Mouse (Mus musculus) forebrain, embryonic 14.5 days (tissue): Measurements from ENCODE around the gene Cd101. TPM values are rescaled to one million over a fixed set of nuclear protein-coding genes. Genes with fewer than 3 reads are reported as not detected.

Experiments used
- ATAC-seq: fragments of 200-750 bp; cut with Nextera tagmentation; 2 replicates; pipeline ENCODE4 v1.8.0; 2017; ENCODE audit warnings: mild to moderate bottlenecking, moderate library complexity
- DNase-seq: peaks from one replicate; pipeline ENCODE4 v3.0.0-alpha.2; 2015; ENCODE audit warnings: low spot score
- H3K27ac ChIP-seq: fragments of 300-500 bp; sonication (generic); 2 replicates; pipeline ENCODE4 v1.5.1; 2014; ENCODE audit warnings: low read depth, mild to moderate bottlenecking, control low read depth, low read length, moderate library complexity
- H3K27me3 ChIP-seq: fragments of 300-500 bp; sonication (generic); replicated peaks from 2 replicates; pipeline ENCODE4 v1.6.1; 2014; ENCODE audit warnings: low read length, control low read depth, mixed read lengths; ENCODE audit not compliant: control insufficient read depth, insufficient read depth
- H3K36me3 ChIP-seq: fragments of 300-500 bp; sonication (generic); 2 replicates; pipeline ENCODE4 v1.6.1; 2014; ENCODE audit warnings: low read length, control low read depth; ENCODE audit not compliant: control insufficient read depth, insufficient read depth
- H3K4me1 ChIP-seq: fragments of 300-500 bp; sonication (generic); 2 replicates; pipeline ENCODE4 v1.6.1; 2014; ENCODE audit warnings: antibody characterized with exemption, low read length, control low read depth; ENCODE audit not compliant: control insufficient read depth, insufficient read depth
- H3K4me2 ChIP-seq: fragments of 300-500 bp; sonication (generic); 2 replicates; pipeline ENCODE4 v1.6.1; 2014; ENCODE audit warnings: mild to moderate bottlenecking, control low read depth, low read length
- H3K4me3 ChIP-seq: fragments of 300-500 bp; sonication (generic); 2 replicates; pipeline ENCODE4 v1.5.1; 2014; ENCODE audit warnings: low read depth, low read length, control low read depth
- H3K9ac ChIP-seq: fragments of 300-500 bp; sonication (generic); 2 replicates; pipeline ENCODE4 v1.6.1; 2014; ENCODE audit warnings: mild to moderate bottlenecking, low read length, control low read depth, moderate library complexity
- H3K9me3 ChIP-seq: fragments of 300-500 bp; sonication (generic); replicated peaks from 2 replicates; pipeline ENCODE4 v1.6.1; 2016; ENCODE audit warnings: low read length, control low read depth, mixed read lengths; ENCODE audit not compliant: control insufficient read depth
- WGBS: fragments of 180-500 bp; shearing (Covaris S2); extraction: QIAGEN DNeasy Blood & Tissue Kit; methylation state at CpG from one replicate; pipeline ENCODE4 v1.1.7; 2014; 5-methylcytosine and 5-hydroxymethylcytosine counted together
- polyA plus RNA-seq: library from polyadenylated mRNA; unstranded; fragments of >200 nt; fragmentation: Nextera tagmentation; extraction: Ambion mirVana; gene quantifications from 2 replicates; pipeline ENCODE4 v1.2.1, GENCODE M21; 2014

Gene Cd101
- polyA plus RNA-seq = not detected in 2 replicates

DNA sequence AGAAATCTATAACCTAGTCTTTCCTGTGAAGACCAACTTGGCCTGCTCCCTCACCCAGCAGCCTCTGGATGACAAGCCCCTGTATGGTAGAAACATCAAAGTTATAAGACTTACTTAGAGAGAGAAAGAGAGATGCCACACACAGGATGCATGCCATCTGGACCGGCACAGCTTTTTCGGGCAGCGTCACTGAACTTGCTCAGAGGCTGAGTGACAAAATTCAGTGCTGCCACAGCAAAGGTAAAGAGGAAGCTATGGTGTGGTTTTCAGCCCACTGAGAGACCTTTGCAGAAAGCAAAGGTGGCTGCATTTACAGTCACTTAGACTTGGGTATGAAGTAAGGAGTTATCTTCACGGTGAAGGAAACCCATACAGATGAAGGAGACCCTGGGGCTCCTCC lies at the start of gene Cd101:
Gene Cd101 (minus strand): TSS at position 218 of the 400 bp plus-strand sequence.
- H3K27ac ChIP-seq = no peak within 1 kb of the TSS
- 93% methylated on average over 4 of the region's 4 CpGs for WGBS
- no peaks in the 10 kb centered on the region for H3K36me3 ChIP-seq
- H3K4me2 ChIP-seq = no peak within 1 kb of the TSS
- H3K27me3 ChIP-seq = no peaks in the 10 kb centered on the region
- H3K4me3 ChIP-seq = no peak within 1 kb of the TSS
- H3K9ac ChIP-seq = no peak within 1 kb of the TSS
- ATAC-seq = no peak
- no peaks in the 10 kb centered on the region for H3K9me3 ChIP-seq
- no peak for DNase-seq
- H3K4me1 ChIP-seq = no peaks in the 10 kb centered on the region

DNA sequence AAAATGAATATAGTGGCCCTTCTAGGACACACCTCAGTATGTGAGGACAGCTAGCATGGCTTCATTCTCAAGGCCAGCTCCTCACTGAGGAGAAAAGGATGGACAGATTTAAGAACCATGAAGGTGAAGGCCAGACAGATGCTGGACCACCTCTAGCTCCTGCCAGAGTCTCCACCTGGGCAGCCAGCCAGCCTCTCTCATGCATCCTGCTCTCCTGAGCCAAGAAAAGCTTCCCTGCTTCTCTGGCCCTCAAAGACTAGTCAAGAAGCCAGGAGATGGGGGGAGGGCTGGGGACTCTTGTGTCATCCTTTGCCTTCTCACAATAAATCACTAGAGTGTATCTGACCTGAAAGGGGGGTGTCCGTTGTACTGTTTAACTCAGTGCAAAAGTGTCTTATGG lies 49.0 kb upstream of the Cd101 start:
- ATAC-seq (no peak), DNase-seq (no peak)
- WGBS = 85% methylated on average over 1 of the region's 1 CpGs
- Histone ChIP-seq H3K27ac (no peak overlapping the region), H3K36me3 (peaks cover 16% of the 10 kb centered on the region), H3K9me3 (no peaks in the 10 kb centered on the region), H3K4me3 (no peak overlapping the region), H3K4me2 (no peak overlapping the region), H3K27me3 (no peaks in the 10 kb centered on the region), H3K4me1 (peaks cover 3% of the 10 kb centered on the region; the same call in 1 of the 2 replicates), H3K9ac (no peak overlapping the region)

DNA sequence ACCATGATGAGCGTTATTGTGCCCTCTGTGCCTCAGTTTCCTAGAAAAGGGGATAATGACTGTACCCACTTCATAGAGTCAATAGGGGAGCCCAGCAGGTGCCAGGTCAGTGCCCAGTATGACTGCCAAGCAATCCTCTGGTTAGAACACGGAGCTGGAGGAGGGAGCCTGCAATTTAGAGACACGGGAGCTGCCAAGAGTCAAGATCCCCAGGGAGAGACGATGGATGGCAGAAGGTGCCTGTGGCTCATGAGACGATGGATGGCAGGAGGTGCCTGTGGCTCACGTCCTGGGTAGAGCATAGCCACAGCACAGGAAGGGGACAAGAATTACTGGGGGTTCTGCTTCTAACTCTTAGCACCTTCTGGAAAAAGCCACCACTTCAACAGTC lies 48.3 kb upstream of the Cd101 start:
- DNase-seq = no peak
- H3K9me3 ChIP-seq = no peaks in the 10 kb centered on the region
- 90% methylated on average over 6 of the region's 6 CpGs for WGBS
- no peak overlapping the region for H3K4me3 ChIP-seq
- peaks cover 5% of the 10 kb centered on the region; the same call in 1 of the 2 replicates for H3K4me1 ChIP-seq
- no peak overlapping the region for H3K27ac ChIP-seq
- no peak overlapping the region for H3K9ac ChIP-seq
- no peaks in the 10 kb centered on the region for H3K27me3 ChIP-seq
- ATAC-seq = no peak
- H3K4me2 ChIP-seq = no peak overlapping the region
- peaks cover 16% of the 10 kb centered on the region for H3K36me3 ChIP-seq

DNA sequence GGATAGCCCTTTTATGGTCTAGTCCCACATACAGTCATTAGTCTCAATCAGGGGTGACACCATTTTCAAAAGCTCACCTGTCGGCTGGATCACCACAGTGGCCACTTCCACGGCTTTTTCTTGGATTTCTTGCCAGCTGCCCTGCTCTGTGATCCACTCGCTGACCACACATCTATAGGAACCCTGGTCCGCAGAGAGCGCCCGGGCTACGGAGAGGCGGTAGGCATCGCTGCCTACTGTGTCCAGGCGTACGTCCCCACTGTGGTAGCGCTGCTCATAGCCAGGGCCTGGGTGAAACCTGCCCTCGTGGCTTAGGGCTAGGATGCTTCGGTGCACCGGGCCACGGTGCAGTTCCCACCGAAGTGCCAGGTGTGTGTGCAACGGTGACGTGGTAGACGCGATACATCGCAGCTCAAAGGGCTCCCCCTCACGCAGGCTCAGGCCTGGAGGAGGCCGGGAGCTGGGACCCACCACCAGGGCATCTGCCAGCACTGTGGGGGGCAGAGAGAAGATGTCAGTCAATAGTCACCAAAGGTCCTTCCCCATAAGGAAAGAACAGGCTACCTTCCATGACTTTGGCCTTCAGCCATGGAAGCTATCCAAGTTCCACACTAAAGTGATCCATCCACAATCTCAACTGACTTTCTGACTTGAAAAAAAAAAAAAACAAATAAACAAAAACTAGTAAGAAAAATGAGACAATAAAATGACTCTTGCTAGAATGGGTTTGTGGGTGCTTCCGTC lies 47.8 kb upstream of the Cd101 start:
- WGBS = 97% methylated on average over 25 of the region's 25 CpGs
- no peak overlapping the region for H3K27ac ChIP-seq
- DNase-seq = no peak

DNA sequence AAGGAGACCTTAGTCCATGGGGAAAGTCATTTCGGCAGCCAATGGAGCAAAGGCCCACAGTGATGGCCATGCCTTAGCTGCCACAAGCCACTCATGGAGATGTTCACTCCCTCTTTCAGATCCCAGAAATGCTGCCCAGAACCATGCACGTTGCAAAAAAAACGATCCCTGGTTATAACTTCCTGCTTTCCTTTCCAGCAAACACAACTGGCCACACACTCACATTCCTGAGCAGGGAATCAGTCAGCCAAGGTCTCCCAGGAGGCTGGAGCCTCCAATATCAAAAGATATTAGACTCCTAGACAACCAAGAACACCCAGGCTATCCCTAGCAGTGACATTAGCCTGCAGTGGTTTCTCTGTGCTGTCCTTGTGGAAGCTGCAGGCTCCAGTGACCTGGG lies 46.5 kb upstream of the Cd101 start:
- 92% methylated on average over 3 of the region's 3 CpGs for WGBS
- no peak for DNase-seq

More for the DNA sequence above, 47.8 kb upstream of the Cd101 start:
- Histone ChIP-seq H3K9ac (no peak overlapping the region), H3K9me3 (no peaks in the 10 kb centered on the region), H3K4me1 (peaks cover 10% of the 10 kb centered on the region), H3K4me3 (no peak overlapping the region), H3K27me3 (no peaks in the 10 kb centered on the region), H3K4me2 (no peak overlapping the region), H3K36me3 (peaks cover 22% of the 10 kb centered on the region)
- no peak for ATAC-seq

DNA sequence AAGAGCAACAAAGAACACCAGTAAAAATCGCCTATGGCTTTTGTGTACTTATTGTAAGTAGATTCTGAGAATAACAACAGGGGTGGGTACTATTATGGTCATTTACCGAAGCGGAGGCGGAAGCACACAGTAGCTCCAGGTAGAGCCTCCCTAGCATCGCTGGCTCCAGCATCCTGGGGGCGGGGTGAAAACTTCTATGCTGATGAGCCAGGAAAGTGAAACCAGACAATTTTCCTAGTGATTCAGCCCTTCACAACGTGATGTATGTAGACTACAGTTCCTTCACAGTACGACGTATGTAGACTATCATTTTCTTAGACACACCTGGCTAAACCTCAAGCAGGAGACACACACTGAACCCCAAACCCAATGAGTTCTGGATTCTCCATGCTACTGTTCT lies 44.0 kb upstream of the Cd101 start:
- Histone ChIP-seq H3K4me2 (no peak overlapping the region), H3K4me1 (peaks cover 37% of the 10 kb centered on the region), H3K36me3 (peaks cover 23% of the 10 kb centered on the region), H3K27ac (no peak overlapping the region), H3K9ac (no peak overlapping the region), H3K9me3 (no peaks in the 10 kb centered on the region), H3K27me3 (no peaks in the 10 kb centered on the region), H3K4me3 (no peak overlapping the region)
- WGBS = 52% methylated on average over 9 of the region's 9 CpGs
- no peak for DNase-seq
- ATAC-seq = no peak

More for the DNA sequence above, 46.5 kb upstream of the Cd101 start:
- Histone ChIP-seq H3K9me3 (no peaks in the 10 kb centered on the region), H3K27ac (no peak overlapping the region), H3K4me3 (no peak overlapping the region), H3K4me2 (no peak overlapping the region), H3K36me3 (peaks cover 23% of the 10 kb centered on the region), H3K9ac (no peak overlapping the region), H3K4me1 (peaks cover 20% of the 10 kb centered on the region), H3K27me3 (no peaks in the 10 kb centered on the region)
- ATAC-seq = no peak

DNA sequence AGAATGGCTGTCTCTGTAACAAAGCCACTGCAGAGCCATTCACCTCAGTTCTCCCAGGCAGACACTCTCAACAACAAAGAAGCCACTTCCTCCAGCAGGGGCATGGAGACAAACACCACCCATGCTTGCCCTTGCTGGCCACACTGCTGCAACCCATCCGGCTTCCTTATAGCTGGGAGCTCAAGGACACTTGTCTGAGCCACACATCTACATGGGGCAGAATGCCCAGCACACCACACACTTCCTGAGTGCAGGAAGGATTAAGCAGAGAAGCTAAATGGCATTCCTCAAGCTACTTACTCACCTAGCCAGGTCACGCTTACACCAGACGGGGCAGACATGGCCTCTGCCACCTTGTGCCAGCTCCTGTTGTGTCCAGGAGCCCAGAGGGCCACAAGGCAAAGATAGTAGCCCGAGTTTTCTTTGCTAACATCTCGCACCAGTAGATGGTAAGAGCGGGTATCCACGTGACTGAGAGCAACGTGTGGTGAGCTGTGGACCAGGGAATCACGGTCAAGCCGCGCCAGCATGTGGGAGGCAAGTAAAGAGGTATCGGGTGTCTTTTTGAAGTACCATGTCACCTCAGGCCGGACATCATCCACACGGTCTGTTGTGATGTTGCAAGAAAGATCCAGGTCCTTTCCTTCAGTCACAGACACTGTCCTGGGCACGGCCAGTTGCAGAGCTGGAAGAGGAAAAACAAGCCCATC lies 43.3 kb upstream of the Cd101 start:
- Histone ChIP-seq H3K27ac (peak overlapping the region; percentile 87; the same call in 1 of the 2 replicates), H3K27me3 (no peaks in the 10 kb centered on the region), H3K36me3 (peaks cover 23% of the 10 kb centered on the region), H3K4me1 (peaks cover 44% of the 10 kb centered on the region), H3K4me3 (no peak overlapping the region), H3K9ac (no peak overlapping the region), H3K9me3 (no peaks in the 10 kb centered on the region), H3K4me2 (no peak overlapping the region)
- ATAC-seq (no peak), DNase-seq (no peak)
- WGBS = 81% methylated on average over 15 of the region's 15 CpGs

DNA sequence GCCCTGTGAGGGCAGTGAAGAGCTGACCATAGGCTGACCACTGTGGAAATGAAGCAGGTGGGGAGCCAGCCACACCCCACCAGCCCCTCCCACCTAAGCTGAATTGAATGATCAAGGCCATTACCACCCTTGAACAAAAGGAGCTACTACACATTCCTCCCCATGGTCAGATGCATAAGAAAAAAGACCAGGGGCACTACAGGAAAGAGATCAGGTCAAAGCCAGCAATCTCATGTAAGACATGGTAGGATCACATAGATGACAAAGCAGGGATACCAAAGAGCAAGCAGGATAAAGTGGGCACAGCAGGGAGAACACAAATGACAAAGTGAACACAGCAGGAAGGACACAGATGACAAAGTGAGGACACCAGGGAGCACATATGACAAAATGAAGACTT lies 42.2 kb upstream of the Cd101 start:
- Histone ChIP-seq H3K4me1 (peaks cover 53% of the 10 kb centered on the region), H3K27ac (peak overlapping the region; percentile 87), H3K9ac (no peak overlapping the region), H3K27me3 (no peaks in the 10 kb centered on the region), H3K4me3 (no peak overlapping the region), H3K4me2 (no peak overlapping the region), H3K9me3 (no peaks in the 10 kb centered on the region), H3K36me3 (peaks cover 17% of the 10 kb centered on the region; the same call in 1 of the 2 replicates)
- ATAC-seq = no peak
- no peak for DNase-seq

- H3K27me3 ChIP-seq = no peaks in the 10 kb centered on the region
Measured at GRCm38 (mm10) chr3:101070796-101071235, 41.5 kb upstream of the Cd101 start.

More at GRCm38 (mm10) chr3:101070796-101071235, 41.5 kb upstream of the Cd101 start:
- no peaks in the 10 kb centered on the region for H3K9me3 ChIP-seq
- H3K4me1 ChIP-seq = peaks cover 58% of the 10 kb centered on the region
- H3K9ac ChIP-seq = peak overlapping the region; percentile 7; the same call in 1 of the 2 replicates
- peak overlapping the region; percentile 87; the same call in 1 of the 2 replicates for H3K27ac ChIP-seq
- H3K4me2 ChIP-seq = no peak overlapping the region
- peak; percentile 69 for ATAC-seq
- H3K36me3 ChIP-seq = peaks cover 13% of the 10 kb centered on the region; the same call in 1 of the 2 replicates
- no peak overlapping the region for H3K4me3 ChIP-seq
- 6% methylated on average over 6 of the region's 6 CpGs for WGBS
- DNase-seq = peak; percentile 79
